Mouse (Mus musculus) splenic B cell, adult 2 months (primary cell): Measurements from ENCODE around the gene Rpp38.

Source experiments
- DNase-seq: peaks from one replicate; pipeline ENCODE4 v3.0.0-alpha.2; 2011; ENCODE audit warnings: low read depth, low spot score
- H3K27me3 ChIP-seq: 2 replicates; pipeline ENCODE4 v1.6.1; 2012; ENCODE audit warnings: mild to moderate bottlenecking, low read length, moderate library complexity, mixed read lengths; ENCODE audit not compliant: control insufficient read depth, poor library complexity, insufficient read depth, severe bottlenecking
- H3K36me3 ChIP-seq: 2 replicates; pipeline ENCODE4 v1.6.1; 2012; ENCODE audit warnings: mild to moderate bottlenecking, low read length, moderate library complexity, mixed read lengths; ENCODE audit not compliant: control insufficient read depth, poor library complexity, insufficient read depth, severe bottlenecking

The Rpp38 gene

GRCm38 (mm10) chr2:3332484-3333242 is at the start of gene Rpp38:
Rpp38 (minus strand) TSS chr2:3332643.
- Histone ChIP-seq H3K27me3 (no peaks in the 10 kb centered on the region; the same call in 1 of the 2 replicates), H3K36me3 (peaks cover 2% of the 10 kb centered on the region; the same call in 1 of the 2 replicates)
- peak; percentile 99 for DNase-seq

GRCm38 (mm10) chr2:3365127-3365526 is 32.7 kb upstream of the Rpp38 start:
- no peaks in the 10 kb centered on the region for H3K36me3 ChIP-seq
- H3K27me3 ChIP-seq: no peaks in the 10 kb centered on the region
- DNase-seq: no peak

GRCm38 (mm10) chr2:3361067-3361466 is 28.6 kb upstream of the Rpp38 start:
- no peak for DNase-seq
- H3K27me3 ChIP-seq: no peaks in the 10 kb centered on the region
- no peaks in the 10 kb centered on the region for H3K36me3 ChIP-seq

- Histone ChIP-seq H3K36me3 (no peaks in the 10 kb centered on the region), H3K27me3 (no peaks in the 10 kb centered on the region)
- no peak for DNase-seq
Observed at GRCm38 (mm10) chr2:3357887-3358286, 25.4 kb upstream of the Rpp38 start.

DNA sequence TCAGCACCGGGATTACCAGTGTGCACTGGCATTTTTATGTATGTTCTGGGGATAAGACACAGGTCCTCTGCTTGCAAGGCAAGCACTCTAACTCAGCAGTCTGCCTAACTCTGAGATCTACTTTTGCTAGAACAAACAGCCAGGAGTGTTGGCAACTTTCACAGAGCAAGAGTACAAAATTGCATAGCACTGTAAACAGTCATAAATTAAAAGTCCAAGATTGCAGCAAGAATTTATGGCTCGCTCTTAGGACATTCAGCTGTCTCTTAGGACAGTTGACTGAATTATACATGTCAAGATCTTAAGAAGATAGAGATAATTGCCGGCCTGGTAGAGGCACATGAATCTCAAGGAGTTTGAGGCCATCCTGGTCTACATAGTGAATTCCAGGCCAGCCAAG is 23.9 kb upstream of the Rpp38 start:
- Histone ChIP-seq H3K36me3 (no peaks in the 10 kb centered on the region), H3K27me3 (no peaks in the 10 kb centered on the region)
- DNase-seq: no peak

DNA sequence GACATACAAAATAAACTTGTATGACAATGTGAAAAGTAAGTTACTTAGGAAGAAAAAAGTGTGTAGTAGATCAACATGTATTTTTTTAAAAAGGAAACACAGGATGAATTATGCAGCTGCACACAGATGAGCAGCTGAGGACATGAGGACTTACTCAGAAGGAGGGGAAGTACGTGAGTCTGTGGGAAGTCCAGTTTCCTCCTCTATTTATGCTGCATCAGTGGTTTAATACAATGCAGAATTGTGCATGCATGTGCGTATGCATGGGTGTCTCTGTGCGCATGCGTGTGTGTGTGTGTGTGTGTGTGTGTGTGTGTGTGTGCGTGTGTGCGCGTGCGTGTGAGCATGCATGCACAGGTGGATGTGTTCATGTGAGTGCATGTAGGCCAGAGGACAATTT is 23.4 kb upstream of the Rpp38 start:
- H3K36me3 ChIP-seq: no peaks in the 10 kb centered on the region
- no peak for DNase-seq
- H3K27me3 ChIP-seq: no peaks in the 10 kb centered on the region

GRCm38 (mm10) chr2:3353160-3353559 is 20.7 kb upstream of the Rpp38 start:
- DNase-seq: no peak
- no peaks in the 10 kb centered on the region for H3K36me3 ChIP-seq
- no peaks in the 10 kb centered on the region for H3K27me3 ChIP-seq

DNA sequence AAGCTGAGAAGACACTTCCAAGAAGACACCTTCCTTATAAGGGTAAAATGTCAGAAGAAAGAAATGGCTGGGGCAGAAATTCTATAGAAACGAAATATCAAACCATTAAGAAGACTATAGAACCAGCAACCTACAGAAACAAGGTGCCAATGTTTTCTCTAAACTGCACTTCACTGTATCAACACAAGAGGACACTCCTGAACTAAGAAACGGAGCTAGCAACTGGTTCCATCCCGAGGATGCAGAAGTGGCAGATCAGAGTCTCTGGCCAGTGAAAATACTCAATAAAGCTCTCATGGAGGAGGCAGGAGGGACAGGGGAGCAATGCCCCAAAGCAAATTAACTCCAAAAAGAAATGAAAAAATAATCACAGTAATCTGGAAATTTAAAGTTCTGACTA is 16.5 kb upstream of the Rpp38 start:
- peak; percentile 71 for DNase-seq
- Histone ChIP-seq H3K36me3 (no peaks in the 10 kb centered on the region), H3K27me3 (no peaks in the 10 kb centered on the region)

GRCm38 (mm10) chr2:3348422-3348821 is 16.0 kb upstream of the Rpp38 start:
- H3K27me3 ChIP-seq: no peaks in the 10 kb centered on the region

GRCm38 (mm10) chr2:3335611-3336301 is 3.3 kb upstream of the Rpp38 start, which contains the start of gene Acbd7:
Acbd7 (plus strand) TSS chr2:3336168.
- Histone ChIP-seq H3K27me3 (no peaks in the 10 kb centered on the region; the same call in 1 of the 2 replicates), H3K36me3 (no peaks in the 10 kb centered on the region)
- DNase-seq: peak; percentile 56

More at GRCm38 (mm10) chr2:3348422-3348821, 16.0 kb upstream of the Rpp38 start:
- DNase-seq: peak; percentile 17
- no peaks in the 10 kb centered on the region for H3K36me3 ChIP-seq

GRCm38 (mm10) chr2:3333761-3334160 is 1.3 kb upstream of the Rpp38 start:
- peaks cover 2% of the 10 kb centered on the region; the same call in 1 of the 2 replicates for H3K36me3 ChIP-seq
- H3K27me3 ChIP-seq: no peaks in the 10 kb centered on the region; the same call in 1 of the 2 replicates
- no peak for DNase-seq

DNA sequence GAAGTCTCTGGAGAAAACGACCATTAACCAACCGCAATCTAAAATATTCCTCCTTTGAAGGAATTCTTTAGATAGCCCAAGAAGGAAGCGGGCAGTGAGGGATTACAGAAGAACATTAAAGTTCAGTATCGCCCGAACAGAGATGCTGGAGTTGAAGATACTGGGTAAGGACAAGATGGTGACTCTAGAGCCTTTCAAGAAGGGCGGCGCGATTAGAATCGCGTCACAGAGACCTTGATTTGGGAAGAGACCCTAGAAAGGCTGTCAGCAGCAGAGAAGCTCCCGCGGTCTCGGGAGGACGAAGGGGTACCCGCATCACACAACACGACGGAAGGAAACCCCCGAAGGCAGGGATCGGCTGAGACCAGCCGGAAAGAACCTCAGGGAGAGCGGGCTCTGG is 387 bp downstream of the Rpp38 start:
- DNase-seq: no peak

DNA sequence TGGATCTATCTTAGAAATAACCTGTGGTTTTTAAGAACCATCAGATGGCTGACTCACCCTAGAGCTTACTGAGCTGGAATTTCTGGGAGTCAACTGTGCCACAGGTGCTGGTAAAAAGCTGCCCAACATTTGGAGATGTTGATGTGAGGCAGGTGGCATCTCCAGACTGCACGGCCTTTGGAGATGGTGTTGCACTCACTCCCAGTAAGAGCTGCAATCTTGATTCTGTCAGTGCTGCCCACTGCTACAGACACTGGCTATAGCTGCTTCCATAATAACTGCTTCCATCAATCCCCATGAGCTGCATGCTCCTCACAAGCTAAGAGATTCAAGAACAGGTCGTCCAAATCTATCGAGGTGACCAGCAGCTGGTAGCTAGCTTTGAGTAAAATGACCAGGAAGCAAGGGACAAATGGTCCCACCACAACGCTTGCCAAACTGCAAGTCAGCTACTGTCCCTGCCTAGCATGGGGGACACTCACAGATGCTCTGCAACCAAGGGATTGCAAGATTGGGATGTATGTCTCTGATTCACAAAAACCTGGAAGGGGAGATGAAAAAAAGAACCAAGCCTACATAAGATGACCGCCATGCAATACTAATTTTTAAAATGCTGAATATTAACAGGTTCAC is 1.3 kb downstream of the Rpp38 start:
- DNase-seq: no peak
- H3K36me3 ChIP-seq: peaks cover 2% of the 10 kb centered on the region; the same call in 1 of the 2 replicates
- H3K27me3 ChIP-seq: no peaks in the 10 kb centered on the region

More for the DNA sequence above, 387 bp downstream of the Rpp38 start:
- Histone ChIP-seq H3K27me3 (no peaks in the 10 kb centered on the region; the same call in 1 of the 2 replicates), H3K36me3 (peaks cover 2% of the 10 kb centered on the region; the same call in 1 of the 2 replicates)

DNA sequence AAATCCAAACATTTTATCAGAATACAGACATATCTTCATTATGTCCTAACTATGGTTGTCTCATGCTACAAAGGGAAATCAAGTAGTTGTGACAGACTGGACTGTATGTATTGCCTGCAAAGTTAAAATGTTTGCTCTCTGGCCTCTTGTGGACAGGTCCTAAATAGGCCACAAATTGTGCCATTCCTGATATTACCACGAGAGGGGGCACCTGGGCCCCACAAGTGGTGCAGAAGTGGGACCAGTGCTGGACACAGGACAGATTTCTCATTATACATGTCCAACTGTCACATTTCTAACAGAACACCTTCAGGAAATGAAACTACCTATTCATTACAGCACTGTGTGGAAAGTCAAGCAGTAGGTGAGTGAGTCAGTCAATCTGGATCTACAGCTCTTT is 5.1 kb downstream of the Rpp38 start:
- Histone ChIP-seq H3K27me3 (no peaks in the 10 kb centered on the region), H3K36me3 (peaks cover 5% of the 10 kb centered on the region; the same call in 1 of the 2 replicates)
- DNase-seq: peak; percentile 77

- H3K36me3 ChIP-seq: peaks cover 5% of the 10 kb centered on the region; the same call in 1 of the 2 replicates
- no peaks in the 10 kb centered on the region for H3K27me3 ChIP-seq
- DNase-seq: no peak
Observed at GRCm38 (mm10) chr2:3326547-3326946, 5.9 kb downstream of the Rpp38 start.
